Mouse (Mus musculus): ENCODE measurements at regions not wholly inside any gene's neighbourhood (a gene's known extent, or its start where the extent isn't known, plus 50 kb on each side); places are given as distances from the start of the nearest gene placed in this dataset.

DNA sequence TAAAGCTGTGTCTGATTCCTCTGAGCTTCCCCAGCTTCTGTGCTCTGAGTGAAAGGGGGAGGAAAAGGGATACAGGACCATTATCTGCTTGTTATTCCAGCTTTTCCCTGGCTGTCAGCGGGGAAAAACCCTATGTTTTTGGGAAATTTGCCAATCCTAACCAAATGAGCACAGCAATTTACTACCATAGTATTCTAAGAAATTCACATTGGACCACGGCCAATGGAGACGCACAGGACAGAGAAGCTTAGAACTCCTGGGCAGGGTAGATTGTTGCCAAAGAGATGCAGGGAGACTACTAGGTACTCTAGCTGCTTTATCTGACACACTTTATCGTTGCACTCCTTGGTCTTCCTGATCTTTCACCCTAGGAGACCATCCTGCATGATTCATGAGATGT is 303.2 kb downstream of the Olfm3 start:
- no peak for DNase-seq

DNA sequence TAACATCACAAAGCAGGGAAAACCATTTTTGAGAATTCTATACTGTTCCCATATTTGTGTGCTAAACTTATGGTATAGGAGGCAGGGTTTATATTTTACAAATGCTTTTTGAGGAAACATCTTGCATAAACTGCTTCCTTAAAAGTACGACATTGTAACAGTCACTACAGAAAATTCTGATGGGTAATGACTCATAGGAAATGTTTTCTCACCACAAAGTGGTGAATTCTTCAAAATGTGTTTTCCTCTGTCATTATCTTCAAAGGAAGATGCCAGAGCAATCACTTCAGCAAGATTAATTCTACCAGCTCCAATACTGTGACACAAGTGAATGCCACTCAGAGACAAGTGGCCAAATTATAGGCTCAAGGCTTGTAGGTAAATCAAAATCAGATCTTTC is 308.0 kb downstream of the Olfm3 start:
- no peak for DNase-seq

DNA sequence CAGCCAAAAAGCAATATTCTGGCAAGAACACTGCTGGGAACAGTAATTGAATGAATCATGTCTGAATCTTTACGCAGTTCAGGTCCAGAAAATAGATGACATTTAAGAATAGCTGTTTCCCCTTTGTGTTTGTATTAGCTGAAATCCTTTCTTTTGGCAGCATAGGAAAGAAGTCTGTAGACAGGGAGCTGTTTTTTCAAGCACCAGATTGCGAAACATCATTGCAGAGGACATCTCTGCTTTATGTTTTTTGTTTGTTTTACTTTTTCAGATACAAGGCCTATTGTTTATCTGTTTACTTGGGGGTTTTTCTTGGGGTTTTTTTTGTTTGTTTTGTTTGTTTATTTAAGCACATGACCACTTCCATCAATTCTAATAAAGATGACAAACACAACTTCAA is 309.6 kb downstream of the Olfm3 start:
- DNase-seq = no peak

DNA sequence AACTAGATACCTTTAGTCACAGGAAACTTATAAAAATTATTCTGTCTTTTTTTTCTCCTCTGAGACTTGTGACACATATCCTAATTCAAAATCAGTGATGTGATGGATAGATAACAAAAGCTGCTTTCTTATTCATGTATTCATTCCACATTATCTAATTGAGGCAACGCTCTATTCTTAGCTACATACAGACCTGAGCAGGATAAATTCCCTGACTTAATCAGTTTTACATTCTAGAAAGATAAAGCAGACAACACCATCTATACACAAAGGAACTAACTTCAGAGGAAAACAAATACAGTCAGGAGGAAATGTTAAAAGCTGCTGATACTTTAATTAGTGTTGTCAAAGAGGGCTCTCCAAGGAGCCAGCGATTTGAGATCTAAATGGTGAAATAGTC is 336.6 kb downstream of the Olfm3 start:
- DNase-seq = no peak

DNA sequence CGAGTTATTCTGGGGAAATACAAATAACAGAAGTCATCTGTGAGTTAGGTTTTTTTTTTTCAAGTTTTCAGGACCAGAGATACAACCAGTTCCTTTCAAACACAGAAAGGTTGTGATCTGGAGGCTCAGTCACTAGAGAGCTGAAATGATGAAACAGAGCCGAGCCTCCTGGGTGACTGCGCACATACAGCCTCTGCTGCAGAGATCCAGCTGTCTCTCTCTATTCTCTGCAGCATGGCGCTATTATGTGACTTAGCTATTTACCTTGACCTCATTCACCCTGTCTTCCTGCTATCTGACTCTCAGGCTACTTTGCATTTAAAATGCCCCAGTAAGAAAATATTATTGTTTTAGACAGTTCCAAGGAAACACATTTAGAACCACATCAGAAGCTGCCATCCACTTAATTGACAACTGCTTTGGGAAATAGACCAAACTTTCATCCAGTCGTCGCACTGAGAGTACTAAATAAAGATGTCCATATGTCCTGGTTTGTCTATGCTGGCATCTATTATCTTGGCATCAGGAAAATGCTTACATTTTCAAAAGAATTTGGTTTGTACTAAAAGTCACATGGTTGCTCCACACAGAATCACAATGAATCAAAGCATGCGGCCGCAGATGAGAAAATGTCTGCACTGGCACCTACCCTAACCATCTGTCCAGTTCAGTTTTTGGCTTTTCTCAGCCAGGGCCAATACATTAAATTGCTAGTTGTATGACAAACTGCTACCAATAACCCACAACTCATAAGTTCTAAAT is 348.9 kb downstream of the Olfm3 start:
- DNase-seq = peak; percentile 14

DNA sequence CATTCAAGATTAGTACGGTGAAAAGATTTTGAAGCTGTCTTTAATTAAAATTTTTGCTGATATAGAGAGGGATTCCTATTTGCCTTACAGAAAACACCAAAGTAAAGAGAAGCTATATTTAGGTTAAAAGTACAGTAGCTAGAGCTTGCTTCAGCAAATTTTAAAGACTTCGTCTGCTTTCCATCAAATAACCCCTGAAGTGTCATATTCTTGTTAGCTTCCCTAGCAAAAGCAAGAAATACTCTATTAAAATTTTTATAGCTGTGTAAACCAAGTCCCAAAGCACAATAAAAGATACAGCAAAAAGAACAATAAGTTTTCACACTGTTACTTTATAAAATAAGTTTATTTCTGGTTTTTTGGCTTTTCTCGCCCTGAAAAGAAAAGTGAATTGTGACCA is 372.3 kb downstream of the Olfm3 start:
- DNase-seq = no peak

DNA sequence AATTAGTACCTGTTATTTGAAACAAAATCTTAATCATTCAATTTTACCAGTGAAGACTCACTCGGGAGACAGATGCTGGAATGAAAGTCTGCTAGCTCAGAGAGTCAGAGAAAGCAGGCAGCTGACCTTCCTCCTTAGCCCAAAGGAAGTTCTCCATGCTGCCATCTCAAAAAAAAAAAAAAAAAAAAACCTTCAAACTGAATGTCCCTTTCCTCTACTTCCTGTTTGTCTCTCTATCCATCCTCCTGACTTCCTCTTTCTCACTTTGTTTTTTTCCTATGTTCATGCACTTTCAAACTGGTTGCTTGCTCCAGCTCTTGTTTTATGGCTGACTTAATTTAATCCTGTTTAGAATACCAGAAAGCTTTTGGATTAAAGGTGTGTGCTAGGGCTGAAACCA is 377.4 kb downstream of the Olfm3 start:
- DNase-seq = no peak

DNA sequence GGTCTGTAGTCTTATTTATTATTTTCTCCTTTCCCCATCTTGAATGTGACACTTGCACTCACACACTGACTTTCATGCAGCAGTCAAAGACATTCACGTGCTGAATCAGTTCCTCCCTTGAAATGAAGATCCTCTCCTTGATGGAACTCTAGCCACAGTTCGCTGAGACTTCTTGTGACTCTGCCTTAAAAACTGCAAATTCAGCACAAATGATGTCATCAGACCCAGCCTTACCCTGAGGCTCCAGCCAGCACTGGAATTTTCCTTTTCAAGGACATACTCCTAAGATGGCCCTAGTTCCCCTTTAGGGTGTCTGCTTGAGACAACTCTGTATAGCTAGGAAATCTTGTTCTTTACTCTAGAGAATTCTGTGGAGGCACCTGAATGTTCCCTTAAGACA is 380.6 kb downstream of the Olfm3 start:
- no peak for DNase-seq
